Mouse (Mus musculus) layer of hippocampus, adult 8-10 months (tissue): ENCODE results near the gene Irf8. TPM values are rescaled to one million over a fixed set of nuclear protein-coding genes. Genes with fewer than 3 reads are reported as not detected.
A peak's percentile ranks its signal among the peaks of the same experiment; 100 is the strongest.

ENCODE experiments used
- DNase-seq, 2 experiments: peaks; one replicate each; pipeline ENCODE4 v3.0.0; 2022; ENCODE audit warnings: low spot score in 2 of 2
- total RNA-seq, 4 experiments: library from RNA; stranded (reverse); gene quantifications; 2 replicates each; pipeline ENCODE4 v1.2.4; 2022

Irf8 gene
- 10 to 100 TPM in 2 of 4 experiments, 1 to 10 TPM in 2; 4.8 to 33.7 (median 19.7) TPM for total RNA-seq

DNA sequence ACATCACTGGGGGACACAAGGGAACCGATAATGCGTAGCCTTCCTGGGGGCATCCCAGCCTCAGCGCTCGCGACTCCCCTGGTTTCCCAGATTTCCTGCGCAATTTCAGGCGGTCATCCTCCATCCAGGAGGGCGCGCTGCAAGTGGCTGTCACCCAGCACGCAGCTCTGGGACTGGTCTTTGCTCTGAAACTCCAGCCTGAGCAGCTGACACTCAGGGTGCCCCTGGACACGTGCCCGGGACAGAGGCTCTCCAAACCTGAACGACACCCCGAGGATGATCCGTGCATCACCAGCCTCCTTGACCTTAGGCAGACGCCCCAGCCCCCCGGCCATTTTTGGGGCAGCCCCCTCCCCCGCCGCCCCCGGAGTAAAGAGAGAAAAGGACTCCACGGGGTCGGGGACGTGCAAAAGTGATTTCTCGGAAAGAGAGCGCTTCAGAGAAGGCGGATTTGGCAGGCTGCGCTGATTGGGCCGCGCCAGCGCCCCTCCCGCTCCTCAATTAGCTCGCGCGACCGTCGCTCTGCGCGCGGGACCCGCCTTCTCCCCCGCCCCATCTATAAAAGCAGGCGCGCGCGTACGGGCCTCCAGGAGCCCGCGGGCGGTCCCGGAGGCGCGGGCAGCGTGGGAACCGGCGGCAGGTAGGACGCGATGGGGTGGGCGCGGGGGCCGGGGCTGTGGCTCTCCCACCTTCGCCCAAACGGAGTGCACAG, at the start of gene Irf8:
TSS of gene Irf8 (plus strand) at position 589 of the 712 bp plus-strand sequence.
- DNase-seq: peak; percentile 35 to 75

DNA sequence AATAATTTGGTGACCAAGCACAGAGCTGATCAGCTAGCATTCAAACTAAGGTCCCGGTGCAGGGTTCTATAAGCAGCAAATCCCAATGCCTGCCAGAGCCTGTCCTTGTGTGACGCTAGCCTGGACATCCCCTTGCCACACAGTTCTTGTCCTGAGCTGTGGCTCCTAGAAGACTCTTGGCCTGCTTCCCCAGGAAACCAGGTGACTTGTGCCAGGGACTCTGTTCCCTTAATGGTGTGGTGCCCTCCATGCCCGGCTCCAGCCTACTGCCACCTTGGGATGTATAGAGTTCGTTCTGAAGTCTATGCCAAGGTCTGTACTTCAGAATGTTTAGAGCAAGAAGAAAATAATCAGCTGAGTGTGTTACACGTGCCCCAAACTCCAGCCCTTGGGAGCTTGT, 49.6 kb upstream of the Irf8 start:
- no peak for DNase-seq

DNA sequence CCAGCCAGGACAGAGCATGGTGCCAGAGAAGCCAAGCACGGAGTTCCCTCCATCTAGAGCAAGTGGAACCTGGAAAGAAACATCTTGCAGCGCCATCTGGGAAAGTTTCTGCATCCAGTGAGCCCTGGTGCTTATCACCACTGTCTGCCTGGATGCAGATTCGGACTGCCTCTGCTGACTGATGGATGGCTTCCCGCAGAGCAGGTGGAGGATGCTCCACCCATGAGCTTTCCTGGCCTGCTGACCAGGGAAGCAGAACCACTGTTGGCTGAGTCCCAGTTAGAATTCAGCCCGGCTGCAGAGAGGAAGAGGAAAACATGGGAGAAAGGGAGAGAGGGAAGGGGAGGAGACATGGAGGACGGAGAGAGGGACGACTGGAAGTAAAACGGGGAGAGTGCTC, 48.4 kb upstream of the Irf8 start:
- no peak for DNase-seq

DNA sequence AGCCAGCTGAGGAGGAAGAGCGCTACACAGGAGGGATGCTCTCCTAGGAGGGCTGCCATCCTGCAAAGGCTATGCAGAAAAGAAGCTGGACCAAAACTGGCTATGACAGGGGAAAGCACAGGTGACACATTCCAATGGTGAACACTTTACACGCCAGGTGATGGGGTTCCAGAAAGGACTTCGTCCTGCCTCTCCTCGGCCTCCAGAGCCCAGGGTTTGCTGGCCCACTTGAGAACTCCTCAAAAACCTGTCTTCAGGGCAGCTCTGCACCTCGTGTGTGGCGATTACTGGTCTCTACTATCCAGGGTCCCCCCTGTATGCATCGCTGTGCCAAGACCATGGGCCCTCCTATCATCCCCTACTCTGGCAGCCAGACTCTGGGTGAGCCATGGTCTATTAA, 47.6 kb upstream of the Irf8 start:
- no peak for DNase-seq

DNA sequence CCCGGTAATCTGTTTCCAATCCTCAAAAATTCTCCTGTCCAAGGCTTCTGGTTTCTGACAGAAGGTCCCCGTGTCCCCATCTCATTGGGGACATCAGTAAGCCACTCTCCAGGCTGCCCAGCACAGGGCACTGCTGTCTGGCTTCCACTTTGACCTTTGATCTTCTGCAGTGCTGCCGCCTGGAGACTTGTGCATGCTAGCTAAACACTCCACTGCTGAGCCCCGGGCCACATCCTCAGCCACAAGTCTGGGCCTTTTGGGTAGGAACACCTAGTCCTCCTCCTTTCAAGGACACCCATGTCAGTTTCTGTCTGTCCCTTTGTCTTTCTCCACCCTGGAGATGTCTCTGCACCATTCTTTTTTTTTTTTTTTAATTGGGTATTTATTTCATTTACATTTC, 43.2 kb upstream of the Irf8 start:
- no peak for DNase-seq

DNA sequence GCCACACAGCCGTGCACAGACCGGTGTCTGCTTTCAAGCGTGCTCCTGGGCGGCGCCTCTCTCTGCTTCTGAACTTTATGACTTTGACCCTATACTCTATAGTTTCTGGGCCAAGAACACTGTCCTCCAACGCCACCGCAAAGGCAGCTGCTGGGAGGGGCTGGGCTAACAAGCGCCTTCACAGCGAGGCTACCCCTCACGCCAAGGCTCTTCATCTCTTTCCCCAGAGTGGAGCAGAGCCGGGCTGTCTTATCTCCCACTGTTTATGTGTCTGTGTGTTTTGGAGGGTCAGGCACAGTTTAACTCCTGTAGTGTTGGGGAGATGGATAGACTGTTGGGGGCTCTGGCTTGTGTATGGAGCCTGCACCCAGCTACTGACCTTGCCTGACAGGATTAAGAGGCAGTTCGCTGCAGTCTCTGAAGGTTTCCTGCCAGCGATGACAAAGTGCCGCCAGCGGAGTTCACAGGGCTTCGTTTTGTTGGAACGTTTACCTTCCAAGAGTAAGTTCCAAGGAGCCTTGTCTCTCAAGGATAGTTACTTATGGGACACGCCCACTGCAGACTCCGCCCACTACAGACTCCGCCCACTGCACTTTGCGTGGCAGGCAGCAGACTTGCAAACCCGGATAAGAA, 42.2 kb upstream of the Irf8 start:
- DNase-seq: no peak

DNA sequence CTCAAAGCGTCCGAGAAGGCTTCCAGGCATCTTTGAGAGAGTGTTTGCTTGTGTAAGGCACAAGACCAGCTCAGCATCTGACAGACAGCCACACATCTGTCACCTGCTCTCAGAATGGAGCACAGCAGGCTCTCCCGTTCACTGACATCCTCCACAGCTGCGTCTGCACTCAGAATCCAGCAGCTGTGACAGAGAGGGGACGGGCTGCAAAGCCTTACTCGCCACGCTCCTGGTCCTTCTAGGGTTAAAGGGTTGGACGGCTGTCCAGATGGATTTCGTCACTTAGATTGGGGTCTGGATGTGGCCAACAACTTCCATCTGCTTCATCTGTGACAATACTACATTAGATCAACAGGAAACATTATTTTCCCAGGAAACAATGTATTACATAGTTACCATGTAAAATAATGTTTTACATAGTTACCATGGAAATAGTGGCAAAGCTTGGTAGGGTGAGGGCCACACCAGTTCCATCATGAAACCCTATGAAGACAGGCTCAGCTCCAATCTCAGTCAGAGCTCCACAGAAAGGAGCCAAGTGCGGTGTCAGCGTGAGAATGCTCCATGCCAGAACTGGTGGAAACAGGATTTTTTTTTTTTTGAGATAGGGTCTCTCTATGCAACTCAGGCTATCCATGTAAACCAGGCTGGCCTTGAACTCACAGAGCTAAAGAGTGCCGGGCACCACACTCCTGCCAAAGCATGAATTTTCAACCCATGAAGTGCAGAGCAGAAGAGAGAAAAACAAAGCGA, 39.6 kb upstream of the Irf8 start:
- DNase-seq: no peak

DNA sequence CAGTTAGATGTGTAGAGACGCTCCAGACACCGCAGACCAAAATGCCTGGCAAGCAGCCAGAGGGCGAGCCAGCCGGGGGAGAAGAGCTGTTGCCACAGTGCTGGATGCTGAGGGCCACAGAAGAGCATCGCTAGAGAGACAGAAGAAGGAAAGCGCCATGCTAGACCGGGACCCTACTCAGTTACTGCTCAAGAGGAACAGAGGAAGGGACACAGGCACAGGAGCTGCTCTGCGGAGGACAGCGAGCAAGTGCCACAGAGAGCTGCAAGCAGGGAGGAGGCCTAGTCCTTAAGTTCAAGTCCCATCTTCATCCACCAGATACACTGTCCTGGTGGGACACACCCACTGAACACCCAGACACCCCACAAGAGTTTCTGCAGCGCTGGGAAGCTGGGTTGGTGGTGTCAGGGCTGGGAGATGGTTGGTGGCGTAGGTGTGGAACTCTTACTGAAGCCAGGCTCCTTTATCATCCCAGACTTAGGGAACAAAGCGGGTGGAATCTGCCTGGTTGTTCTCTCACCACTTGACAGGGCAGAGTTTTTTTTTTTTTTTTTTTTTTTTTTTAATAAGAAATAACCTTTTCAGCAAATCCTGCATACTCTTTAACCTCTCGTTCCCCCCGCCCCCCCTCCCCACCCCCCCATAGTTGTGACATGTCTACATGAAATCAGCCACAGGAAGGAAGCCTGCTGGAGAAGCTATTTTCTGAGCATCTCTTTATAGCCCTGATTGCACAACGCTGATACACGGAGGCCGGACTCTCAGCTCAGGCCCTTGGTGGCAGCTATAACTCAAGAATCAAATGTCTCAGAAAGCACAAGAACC, 38.8 kb upstream of the Irf8 start:
- no peak for DNase-seq

DNA sequence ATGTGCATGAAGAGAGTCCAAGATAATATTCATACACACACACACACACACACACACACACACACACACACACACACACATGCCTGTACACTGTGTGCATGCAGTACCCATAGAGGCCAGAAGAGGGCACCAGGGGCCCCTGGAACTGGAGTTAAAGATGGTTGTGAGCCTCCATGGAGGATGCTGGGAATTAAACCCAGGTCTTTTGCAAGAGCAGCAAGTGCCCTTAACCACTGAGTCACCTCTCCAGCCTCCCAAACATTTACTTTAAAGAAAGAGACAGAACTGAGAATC, 38.2 kb upstream of the Irf8 start:
- DNase-seq: no peak

DNA sequence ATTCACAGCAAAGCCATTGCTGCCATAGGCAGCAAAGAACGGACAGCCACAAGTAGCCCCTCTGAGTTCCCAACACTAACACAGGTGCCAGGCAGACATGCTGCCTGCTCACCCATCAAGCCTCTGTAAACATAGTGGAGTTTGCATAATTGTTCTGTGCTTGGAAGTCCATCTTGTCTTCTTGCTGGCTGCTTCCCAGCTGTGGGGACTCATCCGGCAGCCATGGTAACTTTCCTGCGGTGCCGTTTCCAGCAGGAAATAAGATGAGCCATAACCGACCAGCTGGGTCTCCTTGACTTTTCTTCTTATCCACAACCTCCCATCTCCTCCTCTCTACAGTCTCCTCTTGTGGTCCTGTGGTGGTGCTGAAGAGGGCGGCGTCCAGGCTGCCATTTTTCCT, 37.7 kb upstream of the Irf8 start:
- DNase-seq: no peak

DNA sequence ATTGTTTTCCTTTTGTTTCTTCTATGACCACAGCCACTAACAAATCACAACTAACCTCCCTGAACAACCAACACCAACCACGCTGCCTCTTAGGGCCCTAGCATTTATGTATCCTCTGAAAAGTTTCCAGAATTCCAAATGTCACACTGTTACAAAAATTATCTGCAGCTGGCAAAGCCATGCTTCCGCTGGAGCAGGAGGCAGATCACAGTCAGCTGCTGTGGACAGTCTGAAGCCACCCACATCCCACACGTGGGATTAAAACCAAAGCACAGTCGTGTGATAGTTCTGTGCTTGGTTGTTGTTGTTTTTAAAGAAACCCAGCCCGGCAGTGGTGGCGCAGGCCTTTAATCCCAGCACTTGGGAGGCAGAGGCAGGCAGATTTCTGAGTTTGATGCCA, 37.1 kb upstream of the Irf8 start:
- DNase-seq: no peak

DNA sequence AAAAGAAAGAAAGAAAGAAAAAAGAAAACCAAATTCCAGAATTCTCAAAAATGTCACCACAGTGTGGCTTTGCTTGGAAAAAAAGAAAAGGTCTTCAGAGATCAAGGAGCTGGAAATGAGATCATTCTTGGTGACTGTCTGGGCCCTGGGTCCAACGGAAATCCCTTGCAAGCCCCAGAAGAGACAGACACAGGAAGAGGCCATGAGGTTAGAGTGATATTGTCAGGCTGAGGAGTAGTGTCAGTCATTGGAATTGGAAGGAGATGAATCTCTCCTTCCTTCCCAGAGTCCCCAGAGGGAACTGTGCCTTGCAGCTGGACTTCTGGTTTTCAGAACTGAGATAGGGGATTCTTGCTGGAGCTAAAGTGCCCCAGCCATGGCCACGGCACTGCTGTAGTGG, 36.6 kb upstream of the Irf8 start:
- no peak for DNase-seq

DNA sequence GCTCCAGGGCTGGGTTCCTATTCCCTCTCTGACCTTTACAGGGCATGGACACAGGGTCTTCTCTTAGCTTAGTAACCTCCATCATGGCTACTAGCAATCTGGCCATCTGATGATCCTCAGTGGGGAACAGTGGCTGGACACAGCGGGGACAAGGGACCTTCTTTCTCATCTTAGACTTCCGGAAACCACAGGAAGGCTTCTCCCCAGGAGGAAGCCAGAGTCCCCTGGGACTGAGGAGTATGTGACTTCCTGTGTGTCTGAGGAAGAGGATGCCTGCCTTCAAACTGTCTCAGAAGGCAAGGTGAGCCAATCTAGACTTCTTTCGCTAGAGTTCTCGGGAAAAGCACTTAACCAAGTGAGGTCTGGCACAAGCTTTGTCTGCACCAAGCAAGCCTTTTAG, 36.1 kb upstream of the Irf8 start:
- DNase-seq: no peak

DNA sequence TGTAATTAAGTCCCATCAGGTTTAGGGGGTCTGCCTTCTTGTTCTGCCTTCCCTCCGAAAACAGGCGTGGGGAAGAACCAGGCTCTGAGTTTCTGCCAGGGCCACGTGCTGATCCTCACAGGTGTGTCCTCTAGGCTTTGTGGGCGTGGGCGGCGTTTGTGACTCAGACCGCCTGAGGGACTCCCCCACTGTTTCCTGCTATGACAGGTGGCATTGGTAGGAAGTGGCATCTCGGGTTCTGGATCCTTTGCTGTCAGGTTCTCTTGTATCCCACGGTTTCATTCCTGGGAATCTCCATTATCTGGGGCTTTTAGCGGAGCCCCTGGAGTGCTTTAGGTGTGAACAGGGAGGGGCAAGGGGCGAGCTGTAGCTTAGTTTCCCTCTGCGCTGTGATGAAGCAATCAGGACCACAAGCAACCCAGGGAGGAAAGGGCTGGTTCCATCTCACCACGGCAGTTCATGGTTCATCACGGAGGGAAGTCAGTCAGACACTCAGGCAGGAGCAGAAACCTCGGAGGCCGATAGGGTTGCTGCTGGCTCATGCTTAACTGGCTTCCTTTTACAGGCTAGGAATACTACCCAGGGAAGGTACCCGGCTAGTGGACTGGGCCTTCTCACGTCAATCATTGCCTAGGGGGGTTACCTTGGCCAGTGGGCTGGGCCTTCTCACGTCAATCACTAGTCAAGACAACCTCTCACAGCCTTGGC, 34.2 kb upstream of the Irf8 start:
- no peak for DNase-seq

DNA sequence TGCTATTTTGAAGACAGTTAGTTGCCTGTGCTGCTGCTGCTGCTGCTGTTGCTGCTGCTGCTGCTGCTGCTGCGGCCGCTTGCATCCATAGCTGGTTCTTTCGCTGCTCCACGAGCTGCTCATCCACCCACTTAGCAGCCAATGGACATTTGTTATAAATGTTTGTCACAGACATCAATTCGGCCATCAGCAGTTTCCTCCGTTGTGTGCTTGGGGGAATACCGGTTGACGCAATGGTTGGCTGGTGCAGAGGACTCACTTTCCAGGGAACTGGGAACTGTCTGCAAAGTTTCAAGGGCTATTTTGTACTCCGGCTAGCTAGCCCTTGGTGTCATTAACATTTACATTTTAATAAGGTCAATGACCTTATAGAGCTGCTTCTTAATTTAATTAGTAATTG, 32.0 kb upstream of the Irf8 start:
- DNase-seq: no peak

DNA sequence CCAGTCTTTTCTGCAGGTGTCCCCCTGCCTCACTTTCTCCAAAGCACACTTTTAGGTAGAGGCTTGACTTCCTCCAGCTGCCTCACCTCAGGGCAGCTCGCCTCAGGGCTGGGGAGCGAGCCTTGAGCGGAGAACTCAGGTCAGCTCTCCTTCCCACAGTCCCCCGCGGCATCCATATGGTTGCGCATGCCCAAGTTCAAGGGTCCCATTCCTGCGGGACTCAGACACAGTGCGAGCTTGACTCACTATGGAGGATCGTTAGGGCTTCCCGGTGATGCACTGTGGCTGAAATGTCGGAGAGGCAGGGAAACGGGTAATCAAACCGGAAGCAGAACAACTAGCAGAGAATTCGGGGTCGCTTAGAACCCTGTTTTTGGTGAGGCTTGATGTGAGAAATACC, 31.0 kb upstream of the Irf8 start:
- DNase-seq: no peak

DNA sequence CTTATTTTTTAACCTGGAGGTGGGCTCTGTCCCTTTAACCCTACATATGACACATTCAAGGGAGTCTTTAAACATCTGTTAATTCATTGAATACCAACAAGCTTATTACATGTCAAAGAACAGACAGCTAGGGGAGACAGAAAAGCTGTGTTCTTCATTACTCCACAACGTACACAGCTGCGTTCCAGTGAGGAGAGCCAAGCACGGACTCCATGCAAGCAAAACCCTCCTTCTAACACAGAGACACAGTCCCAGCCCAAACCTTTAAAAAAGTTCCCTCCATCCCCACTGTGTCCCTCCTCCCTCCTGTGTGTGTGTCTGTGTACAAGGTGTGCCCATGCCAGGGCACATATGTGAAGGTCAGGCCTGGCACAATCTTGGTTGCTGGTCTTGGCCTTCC, 30.0 kb upstream of the Irf8 start:
- DNase-seq: no peak

DNA sequence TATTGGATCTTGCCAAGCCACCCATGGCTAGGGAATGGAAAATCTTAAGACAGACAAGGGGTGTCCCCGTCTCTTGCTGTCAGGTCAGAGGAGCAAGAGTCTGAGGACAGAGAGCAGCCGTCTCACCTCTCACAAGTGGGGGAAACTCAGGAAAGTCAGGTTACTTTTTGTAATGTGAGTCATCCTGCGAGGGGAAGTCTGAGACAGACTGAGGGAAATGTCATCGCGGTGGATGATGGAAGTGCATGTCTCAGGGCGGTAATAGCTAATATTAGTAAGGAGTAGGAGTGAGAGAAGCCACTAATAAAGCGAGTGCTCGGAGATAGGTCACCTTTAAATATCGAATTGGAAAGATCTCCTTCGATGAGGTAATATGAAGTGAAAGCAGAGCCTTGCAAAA, 27.0 kb upstream of the Irf8 start:
- DNase-seq: no peak

DNA sequence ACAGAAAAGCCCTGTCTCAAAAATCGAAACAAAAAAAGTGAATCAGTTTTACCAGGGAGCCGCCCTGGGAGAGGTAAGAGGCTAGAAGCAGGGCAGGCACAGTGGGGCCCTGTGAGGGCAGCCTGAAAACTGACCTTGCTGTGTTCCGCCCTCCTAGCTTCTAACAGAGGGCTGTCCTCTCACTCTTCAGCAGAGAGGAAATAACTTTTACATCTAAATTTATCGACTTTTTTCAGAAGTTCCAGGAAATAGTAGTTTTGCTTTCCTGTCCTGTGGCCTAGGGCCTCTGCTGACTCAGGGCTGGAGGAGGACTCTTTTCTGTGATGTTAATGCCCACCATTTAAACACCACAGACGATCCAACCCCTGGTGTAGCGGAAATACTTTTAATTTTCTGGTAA, 21.0 kb upstream of the Irf8 start:
- DNase-seq: no peak

DNA sequence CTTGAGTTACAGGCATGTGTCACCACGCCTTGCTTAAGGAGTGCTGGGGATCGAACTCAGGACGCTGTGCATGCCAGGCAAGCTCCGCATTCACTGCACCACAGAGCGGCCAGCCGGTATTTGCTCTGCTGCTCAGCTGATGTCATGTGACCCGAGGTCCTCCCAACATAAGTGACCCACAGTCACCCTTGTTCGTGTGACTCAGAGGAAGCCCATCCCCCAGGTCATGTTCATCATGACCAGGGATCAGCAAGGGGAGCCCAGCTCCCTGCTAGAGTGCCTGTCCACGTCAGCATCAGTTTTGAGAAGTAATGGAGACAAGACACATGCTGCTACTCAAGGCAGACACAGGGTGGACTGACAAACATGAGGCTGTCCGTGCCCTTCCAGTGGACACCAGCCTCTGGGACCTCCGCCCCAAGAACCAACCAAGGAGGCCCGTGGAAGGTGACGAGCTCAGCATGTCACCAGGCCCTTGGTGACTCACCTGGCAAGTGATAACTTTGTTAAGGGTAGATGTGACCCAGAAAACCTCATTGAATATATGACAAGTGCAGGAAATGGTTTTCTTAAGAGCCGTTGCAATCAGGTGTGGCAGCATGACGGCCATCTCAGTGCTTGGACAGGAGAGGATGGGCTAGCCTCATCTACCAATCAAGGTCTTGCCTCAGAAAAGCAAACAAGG, 20.0 kb upstream of the Irf8 start:
- DNase-seq: no peak
